Mouse (Mus musculus) small intestine, adult 10 weeks (tissue): ENCODE results near the gene Mvb12a. TPM values are rescaled to one million over a fixed set of nuclear protein-coding genes. Genes with fewer than 3 reads are reported as not detected.

Experiments used
- polyA plus RNA-seq: library from polyadenylated mRNA; stranded (reverse); fragments of 350-450 nt; fragmentation: Illumina TruSeq; extraction: RNeasy Lipid Tissue Mini Kit (QIAGEN cat#74804); gene quantifications from one replicate; pipeline ENCODE4 v1.2.3, GENCODE M21; 2014; ENCODE audit warnings: low replicate concordance

Mvb12a gene
- 2.9 TPM for polyA plus RNA-seq

GRCm38 (mm10) chr8:71542632-71543343, at the start of gene Mvb12a:
Gene Mvb12a, plus strand, starts transcription at chr8:71542922.

DNA sequence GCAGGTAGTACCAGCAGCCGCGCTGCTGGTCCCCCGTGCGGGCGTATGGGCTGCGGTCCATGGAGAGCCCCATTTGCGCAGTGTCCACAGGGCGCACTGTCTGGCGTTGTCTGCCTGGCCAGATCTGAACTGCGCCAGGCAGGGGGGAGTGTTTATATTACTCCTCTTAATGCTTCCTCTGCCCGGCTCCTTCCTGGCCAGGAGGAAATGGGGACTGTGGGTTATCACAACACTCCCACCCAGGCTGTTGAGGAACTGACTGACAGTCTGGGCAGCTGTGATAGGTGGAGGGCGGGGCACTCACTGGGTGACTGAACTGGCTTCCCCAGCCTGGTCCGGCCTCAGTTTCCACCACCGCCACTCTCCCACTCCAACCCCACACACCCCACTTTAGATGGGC, 31.1 kb upstream of the Mvb12a start, which contains the start of gene Plvap:
Gene Plvap, minus strand, starts transcription at position 109 of the 400 bp plus-strand sequence.

GRCm38 (mm10) chr8:71525226-71526050, 17.3 kb upstream of the Mvb12a start, which contains the start of gene Ccdc194:
Gene Ccdc194, minus strand, starts transcription at chr8:71525711.

GRCm38 (mm10) chr8:71537028-71537867, 5.5 kb upstream of the Mvb12a start, which contains the start of gene Bst2:
Gene Bst2, minus strand, starts transcription at chr8:71537456.

DNA sequence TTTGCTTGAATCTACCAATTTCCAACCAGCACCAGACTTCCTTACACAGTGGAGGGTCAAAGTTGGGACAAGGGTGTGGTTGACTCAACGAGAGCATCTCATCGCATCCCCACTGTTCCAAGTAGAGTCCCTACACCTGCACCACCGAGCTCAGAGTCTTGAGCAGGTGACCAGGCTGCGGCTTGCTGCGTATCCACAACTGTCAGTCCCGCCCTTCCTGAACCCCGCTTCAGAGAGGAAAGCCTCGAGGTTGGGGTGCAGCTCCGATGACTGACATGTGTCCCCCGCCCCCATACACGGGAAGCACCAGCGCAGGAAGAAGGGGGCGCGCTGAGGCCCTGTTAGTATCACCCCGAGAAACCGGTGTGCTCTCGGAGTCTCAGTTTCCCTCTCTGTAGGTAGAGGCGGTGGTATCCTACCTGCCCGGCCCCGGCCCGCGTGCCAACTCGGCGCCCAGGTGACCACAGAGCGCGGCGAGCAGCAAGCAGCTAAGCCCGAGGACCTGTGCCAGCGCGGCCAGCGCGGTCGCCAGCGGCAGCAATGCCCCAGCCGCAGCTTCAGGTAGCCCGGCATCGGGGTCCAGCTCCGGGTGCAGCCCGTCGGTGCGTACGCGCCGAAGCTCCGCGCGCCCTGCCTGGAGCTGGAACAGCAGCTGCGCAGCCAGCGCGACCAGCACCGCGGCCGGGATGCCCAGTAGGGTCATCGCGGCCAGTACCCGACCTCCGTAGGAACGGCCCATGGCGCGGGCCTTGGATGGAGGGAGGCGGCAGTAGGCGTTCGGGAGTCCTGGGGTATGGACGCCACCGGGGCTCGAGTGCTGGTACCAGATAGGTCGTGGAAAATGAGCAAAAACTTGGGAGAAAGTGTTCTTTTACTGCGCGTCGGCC, 15.6 kb downstream of the Mvb12a start, which contains the start of gene Tmem221:
Gene Tmem221, minus strand, starts transcription at position 801 of the 887 bp plus-strand sequence.

GRCm38 (mm10) chr8:71566501-71566900, 23.8 kb downstream of the Mvb12a start, which contains the start of gene Nxnl1:
Gene Nxnl1, minus strand, starts transcription at chr8:71566601.

DNA sequence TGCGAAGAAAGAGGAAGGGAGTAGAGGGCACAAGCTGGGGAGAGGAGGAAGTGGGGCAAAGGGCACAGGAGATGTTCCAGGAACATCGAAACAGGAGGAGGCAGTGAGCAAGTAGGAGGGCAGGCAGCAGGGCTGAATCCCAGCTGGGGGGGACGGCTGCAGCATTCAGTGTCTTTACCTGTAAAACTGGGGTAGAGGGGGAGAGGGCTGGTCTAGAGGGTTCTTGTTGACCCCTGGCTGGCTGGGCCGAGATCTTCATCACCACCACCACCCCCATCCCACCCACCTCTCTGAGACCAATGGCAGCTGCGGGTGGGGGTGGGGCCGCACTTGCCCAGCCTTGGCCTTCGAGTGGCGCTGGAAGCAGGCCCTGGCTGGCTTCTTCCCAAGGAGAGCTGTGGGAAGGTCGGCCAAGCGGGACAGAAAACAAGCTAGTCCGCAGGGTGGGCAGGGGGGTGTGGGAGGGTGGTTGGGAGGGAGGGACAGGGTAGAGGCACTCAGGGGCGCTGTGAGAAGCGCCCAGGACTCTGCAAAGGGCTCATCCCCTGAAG, 25.7 kb downstream of the Mvb12a start, which contains the start of gene Slc27a1:
Gene Slc27a1, plus strand, starts transcription at position 496 of the 551 bp plus-strand sequence.

GRCm38 (mm10) chr8:71591471-71592373, 49.0 kb downstream of the Mvb12a start, which contains the start of gene Pgls:
Gene Pgls, plus strand, starts transcription at chr8:71592176.

GRCm38 (mm10) chr8:71597451-71597850, 54.7 kb downstream of the Mvb12a start, which contains the start of gene Fam129c:
Gene Fam129c, plus strand, starts transcription at chr8:71597648.

Other genes starting within 250 kb of the Mvb12a start
- 0.78 TPM for gene Use1, start 176.1 kb upstream of the Mvb12a start, polyA plus RNA-seq
- gene Ocel1, start 171.6 kb upstream of the Mvb12a start, polyA plus RNA-seq = 1.7 TPM
- gene Nr2f6, start 161.0 kb upstream of the Mvb12a start, polyA plus RNA-seq = 1.4 TPM
- gene Ushbp1, start 147.1 kb upstream of the Mvb12a start, polyA plus RNA-seq = 0.63 TPM
- 8.0 TPM for gene Babam1, start 146.1 kb upstream of the Mvb12a start, polyA plus RNA-seq
- gene Ankle1, start 136.9 kb upstream of the Mvb12a start, polyA plus RNA-seq = 2.5 TPM
- gene Abhd8, start 79.3 kb upstream of the Mvb12a start, polyA plus RNA-seq = not detected
- 9.5 TPM for gene Mrpl34, start 78.0 kb upstream of the Mvb12a start, polyA plus RNA-seq
- gene Dda1, start 73.7 kb upstream of the Mvb12a start, polyA plus RNA-seq = 2.4 TPM
- gene Ano8, start 57.0 kb upstream of the Mvb12a start, polyA plus RNA-seq = 1.2 TPM
- 1.7 TPM for gene Gtpbp3, start 54.8 kb upstream of the Mvb12a start, polyA plus RNA-seq
- gene Plvap, start 31.2 kb upstream of the Mvb12a start, polyA plus RNA-seq = 1.4 TPM
- not detected for gene Ccdc194, start 17.2 kb upstream of the Mvb12a start, polyA plus RNA-seq
- 0.82 TPM for gene Bst2, start 5.5 kb upstream of the Mvb12a start, polyA plus RNA-seq
- gene Tmem221, start 15.9 kb downstream of the Mvb12a start, polyA plus RNA-seq = not detected
- not detected for gene Nxnl1, start 23.7 kb downstream of the Mvb12a start, polyA plus RNA-seq
- 0.41 TPM for gene Slc27a1, start 26.0 kb downstream of the Mvb12a start, polyA plus RNA-seq
- gene Pgls, start 49.3 kb downstream of the Mvb12a start, polyA plus RNA-seq = 0.59 TPM
- gene Fam129c, start 54.7 kb downstream of the Mvb12a start, polyA plus RNA-seq = 1.0 TPM
- gene Colgalt1, start 68.1 kb downstream of the Mvb12a start, polyA plus RNA-seq = 26.0 TPM
- gene Unc13a, start 128.8 kb downstream of the Mvb12a start, polyA plus RNA-seq = 0.04 TPM
- gene Jak3, start 133.4 kb downstream of the Mvb12a start, polyA plus RNA-seq = not detected
- gene Insl3, start 146.3 kb downstream of the Mvb12a start, polyA plus RNA-seq = not detected
- gene B3gnt3, start 158.9 kb downstream of the Mvb12a start, polyA plus RNA-seq = 119 TPM
- gene Fcho1, start 182.8 kb downstream of the Mvb12a start, polyA plus RNA-seq = not detected